ENCODE assay signal across 13 mouse cellular contexts in genomic region chr11:117643240-117643639, GRCm38 (mm10). TPM values are rescaled to one million over a fixed set of nuclear protein-coding genes. Genes with fewer than 3 reads are reported as not detected.
DNase-seq lines count a peak whose midpoint lies in the region; ATAC-seq and TF ChIP-seq lines count a peak whose summit lies in the region.
"Had no signal": no experiment of that assay in that cellular context is flagged by ENCODE, and none has a peak within 500 bp of the region (broad histone marks: within the 10 kb centered on the region; RNA-seq: fewer than 3 reads in every experiment).

No protein-coding gene starts in this region.

- TF ChIP-seq CTCF in thymus, adult 2 months (IDR thresholded peaks at IDR 0.05; ENCODE audit: borderline replicate concordance, control insufficient read depth, extremely low read depth, insufficient read depth, low read length, poor library complexity) = no peak

- H3K27me3 ChIP-seq in heart, embryonic 11.5 days (ENCODE audit: control insufficient read depth, insufficient read depth, low read length) = peaks cover 2% of the 10 kb centered on the region; the same call in 1 of the 2 replicates
- H3K27me3 ChIP-seq in thymus, adult 2 months (ENCODE audit: control insufficient read depth, insufficient read depth, low read length) = no peaks in the 10 kb centered on the region
- H3K27me3 ChIP-seq: embryonic facial prominence, embryonic 12.5 days had no signal

- no peaks in the 10 kb centered on the region for H3K36me3 ChIP-seq in heart, embryonic 11.5 days (ENCODE audit: control insufficient read depth, insufficient read depth, low read length)
- H3K36me3 ChIP-seq in thymus, adult 2 months (ENCODE audit: control insufficient read depth, insufficient read depth, low read length) = no peaks in the 10 kb centered on the region
- H3K36me3 ChIP-seq: embryonic facial prominence, embryonic 12.5 days; limb, embryonic 10.5 days had no signal

- no peak for ATAC-seq in heart, embryonic 11.5 days (replicated peaks; ENCODE audit: insufficient number of reproducible peaks, low FRiP score, low TSS enrichment)
- ATAC-seq: liver, postnatal 0 days had no signal

- DNase-seq in heart, adult 11 months = peak; percentile 88
- DNase-seq in kidney, postnatal 25 days = peak; percentile 8 to 47
- no peak for DNase-seq in kidney, adult 8-10 months
- peak; percentile 63 for DNase-seq in cerebellum, adult 9-10 months
- DNase-seq in gonadal fat pad, adult 2 months (ENCODE audit: low read depth) = peak; percentile 45
- no peak for DNase-seq in urinary bladder, postnatal 14 days (ENCODE audit: low spot score)
- no peak for DNase-seq in thymus, adult 2 months
- DNase-seq: heart, postnatal 14 days; liver, postnatal 0 days; right cerebral cortex, postnatal 25 days had no signal

- H3K4me3 ChIP-seq in heart, embryonic 11.5 days (ENCODE audit: low read depth, low read length) = no peak overlapping the region
- H3K4me3 ChIP-seq in thymus, adult 2 months (ENCODE audit: control insufficient read depth, insufficient read depth, low read length) = no peak overlapping the region
- H3K4me3 ChIP-seq: embryonic facial prominence, embryonic 12.5 days; limb, embryonic 10.5 days had no signal

- no peak for TF ChIP-seq POLR2A in thymus, adult 2 months (IDR thresholded peaks at IDR 0.05; ENCODE audit: control insufficient read depth, extremely low read depth, insufficient read depth, low read length, poor library complexity)

- H3K9me3 ChIP-seq in heart, embryonic 11.5 days (replicated peaks; ENCODE audit: control insufficient read depth, low read length) = no peaks in the 10 kb centered on the region
- H3K9me3 ChIP-seq: embryonic facial prominence, embryonic 12.5 days; limb, embryonic 10.5 days had no signal

- no peak overlapping the region for H3K9ac ChIP-seq in heart, embryonic 11.5 days (ENCODE audit: low read depth, low read length)
- H3K9ac ChIP-seq: embryonic facial prominence, embryonic 12.5 days; liver, postnatal 0 days had no signal

- no peak overlapping the region for H3K27ac ChIP-seq in heart, embryonic 11.5 days (ENCODE audit: low read depth, low read length)
- H3K27ac ChIP-seq in thymus, adult 2 months (ENCODE audit: control insufficient read depth, insufficient read depth, low read length) = no peak overlapping the region
- H3K27ac ChIP-seq: embryonic facial prominence, embryonic 12.5 days; limb, embryonic 10.5 days had no signal

- H3K4me2 ChIP-seq in heart, embryonic 11.5 days = no peak overlapping the region
- H3K4me2 ChIP-seq: embryonic facial prominence, embryonic 12.5 days had no signal

- no peaks in the 10 kb centered on the region; the same call in 1 of the 2 replicates for H3K4me1 ChIP-seq in heart, embryonic 11.5 days (ENCODE audit: control insufficient read depth, insufficient read depth, low read length)
- H3K4me1 ChIP-seq in thymus, adult 2 months (replicated peaks; ENCODE audit: control insufficient read depth, insufficient read depth, low read length) = peaks cover 12% of the 10 kb centered on the region

- WGBS in heart, embryonic 11.5 days (ENCODE audit: insufficient replicate concordance) = 66% methylated on average over 10 of the region's 10 CpGs
- 96% methylated on average over 10 of the region's 10 CpGs for WGBS in thymus, adult 2 months

RNA-seq across cellular contexts. Expression of gene Tnrc6c, which starts 10.8 kb away (rescaled TPM):
- polyA plus RNA-seq in heart, embryonic 11.5 days (2014; fragmentation: Nextera tagmentation; extraction: Ambion mirVana) = 7.0 and 8.1 TPM in 2 replicates
- polyA plus RNA-seq in gonadal fat pad, adult 2 months (2012; rRNA removed) = 15.0 and 15.8 TPM in 2 replicates
- 75.0 and 89.7 TPM in 2 replicates for polyA plus RNA-seq in thymus, adult 2 months (2012; rRNA removed)

Comparison
In these comparisons a context has a peak if more than half of its experiments do, and no peak if none do; other contexts are left out.
1. DNase-seq: peak in heart, adult 11 months (single experiment), kidney, postnatal 25 days (2 of 2), cerebellum, adult 9-10 months (single experiment) and gonadal fat pad, adult 2 months (single experiment); none in kidney, adult 8-10 months (0 of 2), urinary bladder, postnatal 14 days (single experiment) and thymus, adult 2 months (single experiment).